Mouse (Mus musculus) kidney, adult 8-10 months (tissue): ENCODE data around the gene Fis1.
"Not testable (repeated sequence)": the region's sequence is repeated elsewhere in the genome, so short reads cannot be mapped to it uniquely, and the experiment has no call there.

ENCODE experiments used
- DNase-seq, 2 experiments: peaks; one replicate each; pipeline ENCODE4 v3.0.0; 2022

Gene Fis1

DNA sequence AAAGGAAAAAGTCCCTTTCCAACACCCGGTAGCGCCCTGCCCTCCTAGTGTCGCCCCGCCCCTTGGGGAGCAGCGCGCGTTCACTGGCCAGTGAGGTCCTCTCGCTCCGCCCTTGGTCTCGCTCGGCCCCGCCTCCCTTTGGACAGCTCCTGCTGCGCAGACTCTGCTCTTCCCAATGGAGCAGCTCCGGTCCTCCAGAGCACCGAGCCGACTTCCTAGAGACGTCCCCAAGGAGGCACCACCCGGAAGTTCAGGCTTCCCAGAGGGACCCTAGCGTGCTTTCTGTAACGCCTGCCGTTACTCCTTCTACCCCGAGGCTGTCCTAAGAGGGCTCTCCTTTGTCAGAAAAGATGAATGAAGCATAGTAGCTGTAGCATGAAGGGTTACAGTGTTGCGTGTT, at the start of gene Fis1:
Gene Fis1 (plus strand): TSS at position 261 of the 400 bp plus-strand sequence.
- peak; percentile 97 to 98 for DNase-seq

- DNase-seq: no peak
Measured at GRCm38 (mm10) chr5:136904621-136905020, 48.5 kb upstream of the Fis1 start.

GRCm38 (mm10) chr5:136905630-136906029, 47.4 kb upstream of the Fis1 start:
- peak in 1 of 2 experiments; percentile 47 for DNase-seq

- no peak for DNase-seq
Measured at GRCm38 (mm10) chr5:136907587-136907986, 45.5 kb upstream of the Fis1 start.

- peak; percentile 92 to 94 for DNase-seq
Measured at GRCm38 (mm10) chr5:136907991-136908857, 44.9 kb upstream of the Fis1 start, which contains the start of gene Ift22. Gene Ift22, plus strand, starts transcription at chr5:136908150.

- no peak for DNase-seq
Measured at GRCm38 (mm10) chr5:136914183-136914582, 38.9 kb upstream of the Fis1 start.

DNA sequence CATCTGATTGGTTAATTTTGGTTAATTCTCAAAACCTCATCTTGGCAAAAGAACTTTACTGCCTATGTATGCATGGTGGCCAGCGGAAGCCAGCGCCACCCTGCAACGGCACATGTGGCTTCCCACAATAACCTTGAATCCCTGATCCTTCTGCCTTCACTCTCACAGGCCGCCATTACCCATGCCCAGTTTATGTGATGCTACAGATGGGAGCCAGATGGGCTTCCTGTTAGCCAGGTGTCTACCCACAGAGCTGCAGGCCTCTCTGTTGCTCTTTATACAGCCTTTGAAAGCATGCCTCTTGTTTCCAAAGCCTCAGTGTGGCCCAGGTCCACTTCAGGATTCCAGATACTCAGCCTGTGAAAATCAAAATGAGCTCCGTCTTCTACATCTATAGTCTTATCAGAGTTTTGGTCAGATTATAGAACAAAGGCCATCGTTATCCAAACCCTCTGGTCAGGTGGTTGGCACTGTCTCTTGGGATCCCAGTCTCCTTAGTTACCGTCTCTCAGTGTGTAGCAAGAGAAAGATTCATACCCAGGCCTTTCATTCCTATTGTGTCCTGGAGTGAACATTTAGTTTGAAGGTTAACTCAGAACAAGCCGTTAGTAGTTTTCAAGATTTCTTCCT, 35.3 kb upstream of the Fis1 start:
- DNase-seq: no peak

- peak; percentile 74 for DNase-seq
Measured at GRCm38 (mm10) chr5:136918655-136919472, 34.2 kb upstream of the Fis1 start.

GRCm38 (mm10) chr5:136919546-136920301, 33.4 kb upstream of the Fis1 start:
- DNase-seq: no peak

GRCm38 (mm10) chr5:136922830-136923229, 30.2 kb upstream of the Fis1 start:
- DNase-seq: no peak

GRCm38 (mm10) chr5:136923751-136924478, 29.2 kb upstream of the Fis1 start:
- DNase-seq: no peak

- DNase-seq: peak; percentile 76 to 90
Measured at GRCm38 (mm10) chr5:136929073-136929472, 24.0 kb upstream of the Fis1 start.

DNA sequence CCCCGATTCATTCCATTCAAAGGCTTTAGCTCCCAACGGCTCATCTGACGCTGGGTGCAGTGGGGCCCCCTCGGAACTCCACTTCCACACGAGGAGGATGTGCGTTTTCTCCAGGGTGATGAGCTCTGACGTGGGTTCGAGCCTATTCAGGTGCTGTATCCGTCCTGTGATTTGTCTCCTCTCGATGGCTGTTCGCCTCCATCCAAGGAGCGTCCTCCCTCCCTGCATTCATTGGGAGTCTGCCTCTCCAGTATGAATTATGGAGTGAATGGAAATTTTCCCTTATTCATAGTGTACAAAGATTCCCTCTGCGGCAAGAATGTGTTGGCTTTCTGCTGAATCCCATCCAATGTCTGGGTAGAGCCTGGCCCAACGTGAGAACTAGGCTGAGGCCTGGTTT, 21.2 kb upstream of the Fis1 start:
- no peak for DNase-seq

DNA sequence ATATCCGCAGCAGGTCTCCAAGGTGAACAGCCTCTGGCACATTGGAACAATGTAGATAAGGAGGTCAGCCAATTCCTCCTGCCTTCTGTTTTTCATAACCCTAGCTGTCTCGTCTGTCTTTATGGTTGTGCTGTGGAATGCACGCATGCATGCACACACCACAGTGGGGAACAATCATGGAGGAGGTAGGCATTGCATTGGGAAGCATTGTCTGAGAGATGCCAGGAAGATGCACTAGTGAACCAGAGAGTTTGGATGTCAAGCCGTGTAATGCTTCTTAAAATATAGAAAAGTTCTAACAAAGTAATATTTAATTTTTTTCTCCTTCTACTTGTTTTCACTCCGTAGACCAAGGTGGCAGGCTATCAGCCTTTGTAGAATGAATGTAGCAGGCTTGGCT, 20.1 kb upstream of the Fis1 start:
- no peak for DNase-seq

GRCm38 (mm10) chr5:136933930-136934329, 19.1 kb upstream of the Fis1 start:
- DNase-seq: no peak

- peak; percentile 32 to 52 for DNase-seq
Measured at GRCm38 (mm10) chr5:136935905-136936695, 17.0 kb upstream of the Fis1 start.

- no peak for DNase-seq
Measured at GRCm38 (mm10) chr5:136936750-136937149, 16.3 kb upstream of the Fis1 start.

- DNase-seq: peak; percentile 79 to 83
Measured at GRCm38 (mm10) chr5:136937621-136938020, 15.5 kb upstream of the Fis1 start.

DNA sequence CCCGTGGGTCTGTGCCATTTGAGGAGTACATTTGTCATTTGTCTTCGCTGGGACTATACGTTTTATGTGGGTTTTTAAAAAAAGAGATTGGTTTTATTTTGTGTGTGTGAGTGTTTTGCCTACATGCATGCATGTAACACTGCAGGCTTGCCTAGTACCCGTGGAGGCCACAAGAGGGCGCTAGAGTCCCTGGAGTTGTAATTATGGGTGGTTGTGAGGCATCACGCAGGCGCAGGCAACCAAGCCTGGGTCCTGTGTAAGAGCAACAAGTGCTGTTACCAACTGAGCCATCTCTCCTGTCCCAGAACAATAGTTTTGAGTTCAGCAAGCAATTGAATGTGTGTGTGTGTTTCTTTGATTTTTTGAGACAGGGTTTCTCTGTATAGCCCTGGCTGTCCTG, 13.8 kb upstream of the Fis1 start:
- DNase-seq: peak in 1 of 2 experiments; percentile 42

GRCm38 (mm10) chr5:136940029-136940428, 13.0 kb upstream of the Fis1 start:
- not testable (repeated sequence) for DNase-seq
